Mouse (Mus musculus) T-helper 1 cell (primary cell): ENCODE measurements around the gene Wars2.

Experiments used
- in situ Hi-C: fragments of 300-600 bp; cut with MboI, MseI; formaldehyde crosslinking; loops from one replicate; pipeline ENCODE4 v1.15.1; 2025; ENCODE audit warnings: high pct_unique_total_duplicates

Gene Wars2

GRCm38 (mm10) chr3:99263471-99263903, 122.6 kb downstream of the Wars2 start:
- in situ Hi-C loops: no loop called here

- in situ Hi-C loops: no loop called here
Measured at GRCm38 (mm10) chr3:99264695-99265094, 123.8 kb downstream of the Wars2 start.

- in situ Hi-C loops: no loop called here
Measured at GRCm38 (mm10) chr3:99266752-99267303, 126.0 kb downstream of the Wars2 start.

GRCm38 (mm10) chr3:99277973-99278580, 137.2 kb downstream of the Wars2 start:
- in situ Hi-C loops: no loop called here

GRCm38 (mm10) chr3:99279718-99280117, 138.8 kb downstream of the Wars2 start:
- in situ Hi-C loops: no loop called here

- in situ Hi-C loops: no loop called here
Measured at GRCm38 (mm10) chr3:99281453-99281852, 140.6 kb downstream of the Wars2 start.

- in situ Hi-C loops: no loop called here
Measured at GRCm38 (mm10) chr3:99288302-99288701, 147.4 kb downstream of the Wars2 start.
